Mouse (Mus musculus) yolk sac, embryonic 10.5 days (tissue): Measurements from ENCODE around the gene Timm23.
A peak's percentile ranks its signal among the peaks of the same experiment; 100 is the strongest.
"Not testable (repeated sequence)": the region's sequence is repeated elsewhere in the genome, so short reads cannot be mapped to it uniquely, and the experiment has no call there.

Experiments
- DNase-seq: peaks from one replicate; pipeline ENCODE4 v3.0.0-alpha.2; 2017; ENCODE audit warnings: low spot score

Gene Timm23

DNA sequence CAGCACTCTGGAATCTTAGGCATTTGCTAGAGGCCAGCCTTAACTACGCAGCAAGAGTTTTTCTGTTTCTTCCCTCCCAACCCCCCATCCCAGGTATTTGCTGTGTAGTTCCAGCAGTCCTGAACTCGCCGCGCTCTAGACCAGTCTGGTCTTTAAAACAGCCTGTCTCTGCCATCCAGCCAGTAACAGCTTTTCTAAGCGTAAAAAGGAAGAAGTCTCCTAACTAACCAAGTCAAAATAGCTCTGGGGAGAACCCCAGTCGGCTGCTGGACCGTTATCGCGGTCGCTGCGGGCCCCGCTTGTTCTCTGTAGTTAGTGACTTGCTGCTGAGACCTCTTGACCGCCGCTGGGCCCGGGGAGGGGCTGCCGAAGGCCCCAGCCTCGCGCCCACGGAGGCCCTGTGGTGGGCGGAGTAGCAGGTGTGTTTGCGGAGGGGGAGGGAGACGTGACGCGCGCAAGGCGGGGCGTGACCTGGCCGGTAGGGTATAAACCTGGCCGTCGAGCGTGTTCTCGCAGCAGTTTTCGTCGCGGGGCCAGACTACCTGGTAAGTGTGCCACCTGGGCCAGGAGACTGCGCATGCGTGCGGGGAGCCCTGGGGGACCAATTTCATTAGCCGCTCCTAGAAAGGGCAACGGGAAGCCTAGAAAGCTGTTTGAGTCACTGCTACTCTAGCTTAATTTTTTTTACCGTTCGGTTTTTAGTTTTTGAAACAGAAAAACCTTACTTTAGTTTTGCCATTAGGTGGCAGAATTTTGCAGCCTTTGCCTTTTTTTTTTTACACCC, 36.2 kb downstream of the Timm23 start:
- peak; percentile 94 for DNase-seq

DNA sequence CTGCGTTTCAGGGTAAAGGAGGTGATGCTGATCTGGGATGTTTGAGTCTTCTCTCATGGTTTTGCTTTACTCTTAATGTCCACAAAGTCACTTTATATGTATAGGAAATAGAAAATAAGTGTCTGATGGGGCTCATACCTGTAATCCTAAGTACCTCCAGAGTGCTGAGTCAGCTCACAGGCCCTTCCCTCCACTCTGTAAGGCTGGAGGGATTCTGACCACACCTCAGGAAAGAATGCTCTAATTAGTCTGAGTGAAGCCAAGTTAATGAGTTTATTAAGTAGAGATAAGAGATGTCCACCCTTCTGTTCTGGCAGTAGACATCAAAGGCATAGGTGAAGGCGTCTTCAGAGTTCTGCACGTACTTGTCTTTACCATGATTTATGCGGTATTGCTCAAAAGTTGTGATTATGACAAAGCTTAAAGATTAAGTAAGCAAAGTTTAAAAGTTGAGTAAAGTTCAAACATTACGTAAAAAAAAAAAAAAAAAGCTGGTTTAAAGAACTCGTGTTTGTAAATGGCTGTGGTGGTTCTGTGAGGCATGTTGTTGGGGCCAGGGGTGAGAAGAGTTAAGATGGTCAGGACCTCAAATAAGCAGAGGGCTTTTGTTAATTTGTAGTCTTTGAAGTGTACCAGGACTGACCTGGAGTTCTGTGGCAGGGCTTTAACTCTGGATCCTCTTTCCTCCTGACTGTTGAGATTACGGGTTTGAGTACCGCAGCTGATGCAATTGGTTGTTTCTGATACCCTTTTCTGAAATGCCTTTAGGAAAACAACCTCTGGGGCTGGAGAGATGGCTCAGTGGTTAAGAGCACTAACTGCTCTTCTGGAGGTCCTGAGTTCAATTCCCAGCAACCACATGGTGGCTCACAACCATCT, 37.3 kb downstream of the Timm23 start:
- no peak for DNase-seq

DNA sequence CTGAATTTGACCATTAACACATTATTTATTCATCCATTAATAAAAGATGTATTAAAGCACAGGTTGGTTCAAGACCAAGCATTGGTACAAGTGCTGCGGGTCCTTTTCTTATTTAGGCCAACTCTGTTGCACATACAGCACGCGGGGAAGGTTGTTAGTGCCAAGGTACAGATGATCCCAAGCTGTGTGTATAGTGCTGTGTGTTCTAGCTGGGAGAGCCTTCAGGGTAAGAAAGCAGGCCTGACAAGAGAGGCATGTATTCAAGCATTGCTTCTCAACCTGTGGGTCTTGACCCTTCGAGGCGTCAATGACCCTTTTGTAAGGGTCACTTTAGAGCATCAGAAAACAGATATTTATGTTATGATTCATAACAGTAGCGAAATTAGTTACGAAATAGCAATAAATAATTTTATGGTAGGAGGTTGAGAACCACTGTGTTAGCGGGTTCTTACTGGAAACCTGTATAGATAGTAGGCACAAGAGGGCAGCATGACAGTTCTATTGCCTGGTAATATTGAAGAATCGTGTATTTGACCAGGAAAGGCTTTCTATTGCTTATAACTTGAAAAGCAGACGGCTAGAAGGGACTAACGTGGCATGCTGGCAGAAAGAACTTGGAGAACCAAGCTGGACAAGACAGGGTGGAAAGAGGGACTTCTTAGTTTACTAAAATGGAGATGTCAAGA, 38.4 kb downstream of the Timm23 start:
- DNase-seq, result no peak

DNA sequence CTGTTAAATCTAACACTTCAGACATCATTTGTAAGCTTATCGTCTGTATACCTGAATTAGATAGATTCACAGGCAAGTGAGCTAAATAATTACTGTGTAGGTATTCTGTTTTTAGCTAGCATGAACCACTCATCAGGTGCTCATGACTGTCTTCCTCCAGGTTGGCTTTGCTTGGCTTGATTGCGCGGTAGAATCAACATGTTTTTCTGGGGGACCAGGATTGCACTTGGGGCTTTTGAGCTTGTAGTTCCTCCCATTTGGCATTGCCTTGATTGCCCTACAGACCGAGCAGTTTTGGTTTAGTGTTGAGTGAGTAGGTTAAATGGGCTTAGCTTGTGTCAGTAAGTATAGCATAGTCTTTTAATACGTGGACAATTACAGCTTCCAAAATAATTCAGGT, 39.5 kb downstream of the Timm23 start:
- DNase-seq, result no peak

DNA sequence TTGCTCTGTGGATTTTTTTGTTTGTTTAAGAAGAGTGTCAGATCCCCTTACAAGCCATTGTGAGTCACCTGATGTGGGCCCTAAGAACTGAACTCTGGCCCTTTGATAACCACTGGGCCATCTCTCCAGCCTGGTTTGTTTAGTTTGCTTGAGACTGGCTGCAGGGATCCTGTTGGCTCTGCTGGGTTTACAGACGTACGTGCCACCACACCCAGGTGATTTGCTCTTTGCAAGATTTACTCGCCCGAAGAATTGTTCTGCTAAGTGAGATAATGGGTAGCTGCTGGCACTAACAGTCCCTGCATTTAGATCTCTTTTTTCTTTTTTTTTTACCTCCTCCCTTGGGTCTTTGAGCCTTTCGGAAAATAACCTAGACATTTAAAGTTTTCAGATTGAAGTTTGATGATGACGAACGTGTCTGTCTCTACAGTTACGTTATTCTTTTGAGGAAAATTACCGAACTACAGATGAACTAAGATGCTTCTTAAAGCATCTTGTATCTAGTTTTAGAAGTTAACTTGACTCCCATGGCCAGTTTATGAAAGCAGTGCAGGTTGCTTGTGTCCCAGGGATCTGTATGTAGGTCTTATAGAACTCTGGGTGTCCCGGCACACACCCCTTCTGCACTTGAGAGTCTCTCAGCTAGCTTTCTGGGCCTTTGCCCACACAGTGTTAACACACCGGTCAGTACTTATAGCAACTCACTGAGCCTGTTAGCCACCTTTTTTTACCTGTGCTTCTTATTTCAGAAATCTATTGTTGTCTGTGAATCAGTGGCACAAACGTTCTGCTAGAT, 40.4 kb downstream of the Timm23 start:
- peak; percentile 83 for DNase-seq

DNA sequence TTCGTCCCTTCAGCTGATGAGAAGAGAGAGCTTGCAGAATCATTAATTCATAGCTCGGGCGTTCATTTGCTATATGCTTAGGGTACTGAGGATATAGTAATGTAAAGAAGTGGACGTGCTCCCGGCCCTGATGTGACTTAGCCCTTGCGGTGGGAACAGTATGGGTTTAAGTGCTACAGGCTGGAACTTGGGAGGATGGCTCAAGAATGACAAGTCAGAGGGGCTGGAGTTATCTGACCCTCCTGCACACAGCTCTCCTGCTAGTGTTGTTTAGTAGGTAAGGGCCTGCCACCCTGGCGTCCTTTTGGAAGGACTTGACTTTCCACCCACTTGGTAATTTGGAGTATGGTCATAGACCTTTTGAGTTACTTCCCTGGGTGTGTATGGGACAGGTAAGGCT, 41.1 kb downstream of the Timm23 start:
- peak; percentile 48 for DNase-seq

DNA sequence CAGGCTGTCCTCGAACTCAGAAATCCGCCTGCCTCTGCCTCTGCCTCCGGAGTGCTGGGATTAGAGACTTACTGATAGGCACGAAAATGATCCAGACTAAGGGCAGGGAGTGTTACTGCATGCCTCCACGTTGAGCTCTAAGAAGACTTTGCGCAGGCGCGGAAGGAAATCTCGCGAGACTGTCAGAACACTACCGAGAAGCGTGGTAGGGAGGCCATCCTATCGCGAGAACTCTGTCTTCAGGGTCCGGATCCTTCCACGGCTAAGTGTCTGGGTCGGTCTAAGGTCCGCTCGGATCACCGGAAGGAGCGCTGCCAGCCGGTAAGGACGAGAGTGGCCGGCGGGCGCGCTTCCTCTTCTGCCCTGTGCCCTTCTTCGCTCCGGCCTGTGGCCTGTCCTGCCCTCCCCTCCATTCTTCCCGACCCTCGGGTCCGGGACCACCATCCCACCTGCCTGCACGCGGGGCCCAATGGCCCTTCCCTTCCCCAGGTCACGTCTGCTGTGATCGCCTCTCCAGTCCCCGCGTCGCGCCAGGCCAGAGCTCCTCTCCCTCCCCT, 41.9 kb downstream of the Timm23 start, which contains the start of gene Ncoa4:
Gene Ncoa4 (plus strand): TSS at position 176 of the 557 bp plus-strand sequence.
- DNase-seq, result peak; percentile 98

DNA sequence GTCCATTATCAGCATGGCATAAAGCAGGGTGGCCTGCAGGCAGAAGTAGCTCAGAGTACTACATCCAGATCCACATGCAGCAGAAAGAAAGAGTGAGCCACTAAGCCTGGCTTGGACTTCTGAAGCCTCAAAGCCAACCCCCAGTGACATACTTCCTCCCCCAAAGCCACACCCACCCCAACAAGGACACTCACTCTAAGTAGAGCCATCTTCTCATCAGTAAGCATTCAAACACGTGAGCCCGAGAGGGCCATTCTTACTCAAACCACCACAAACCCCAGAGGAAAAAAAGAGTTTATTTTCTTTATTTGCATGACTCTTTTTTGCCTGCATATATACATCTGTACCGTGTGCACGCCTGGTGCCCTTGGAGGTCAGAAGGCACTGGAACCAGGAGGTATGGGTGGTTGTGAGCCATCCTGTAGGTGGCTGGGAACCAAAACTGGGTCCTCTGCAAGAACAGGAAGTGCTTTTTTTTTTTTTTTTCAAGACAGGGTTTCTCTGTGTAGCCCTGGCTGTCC, 42.5 kb downstream of the Timm23 start:
- peak; percentile 58 for DNase-seq

DNA sequence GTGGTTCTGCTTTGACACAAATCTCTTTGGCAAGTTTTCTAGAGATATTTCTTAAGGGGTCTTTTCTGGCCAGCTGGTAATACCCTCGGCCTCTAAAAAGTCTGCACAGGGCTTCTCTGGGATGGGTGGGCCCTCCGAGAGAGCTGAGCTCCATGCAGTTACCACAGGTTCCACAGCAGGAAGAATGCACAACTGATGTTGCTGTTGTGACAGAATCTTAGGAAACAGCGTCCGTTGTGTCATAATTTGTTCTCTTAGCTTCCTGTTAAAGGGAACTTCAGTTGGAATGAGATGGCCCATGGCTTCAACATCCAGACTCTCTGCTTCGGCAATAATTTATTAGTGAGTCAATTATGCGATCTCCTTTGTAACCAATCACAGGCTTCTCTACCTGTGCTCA, 46.9 kb downstream of the Timm23 start:
- no peak for DNase-seq

DNA sequence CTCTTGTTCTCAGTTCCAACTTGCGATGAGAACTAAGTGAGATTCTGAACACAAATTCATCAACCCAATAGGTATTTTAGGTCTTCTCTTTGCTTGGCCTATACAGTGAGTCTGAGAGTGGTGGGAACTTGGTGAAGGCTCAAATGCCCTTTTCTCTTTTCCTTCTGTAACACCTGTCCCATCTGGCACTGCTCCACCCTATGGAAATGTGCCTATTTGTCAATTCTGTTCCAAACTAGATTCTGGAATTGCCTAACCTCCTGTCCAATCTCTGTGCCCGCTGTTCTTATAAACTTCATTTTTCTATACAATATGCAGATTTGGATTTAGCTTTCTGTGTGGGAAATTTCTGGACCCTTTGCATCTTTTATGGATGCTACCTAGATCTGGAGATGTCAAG, 48.5 kb downstream of the Timm23 start:
- no peak for DNase-seq

DNA sequence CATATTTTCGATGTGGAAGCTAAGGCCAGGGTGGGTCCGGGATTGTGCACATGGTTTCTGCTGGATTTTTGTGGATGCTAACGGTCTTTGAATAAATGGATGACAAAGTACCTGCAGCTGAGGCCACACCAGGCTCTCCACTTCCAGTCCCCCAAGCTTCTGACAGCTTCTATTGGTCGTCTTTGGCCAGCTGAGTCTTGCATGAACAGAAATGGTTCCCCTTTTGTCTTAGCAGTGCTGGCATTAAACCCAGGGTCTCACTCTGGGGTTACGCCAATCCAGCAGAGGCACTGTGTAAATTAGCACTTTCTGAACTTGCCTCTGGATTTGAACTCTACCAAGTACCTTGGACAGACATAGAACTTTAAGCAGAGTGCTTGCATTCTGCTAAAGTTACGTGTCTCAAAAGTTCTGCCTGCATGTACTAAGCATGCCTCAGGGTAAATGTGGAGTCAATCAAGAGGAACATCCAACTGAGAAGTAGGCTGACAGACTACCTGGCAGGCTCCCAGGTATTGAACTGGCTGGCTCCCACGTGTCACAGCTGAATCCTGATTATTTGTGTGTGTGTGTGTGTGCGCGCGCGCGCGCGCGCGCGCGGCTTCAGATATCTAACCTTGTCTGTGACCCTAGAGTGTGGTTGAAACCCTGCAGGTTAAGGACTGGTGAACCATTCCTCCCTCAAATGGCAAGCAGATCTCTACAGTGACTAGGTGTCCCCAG, 49.3 kb downstream of the Timm23 start:
- no peak for DNase-seq

DNA sequence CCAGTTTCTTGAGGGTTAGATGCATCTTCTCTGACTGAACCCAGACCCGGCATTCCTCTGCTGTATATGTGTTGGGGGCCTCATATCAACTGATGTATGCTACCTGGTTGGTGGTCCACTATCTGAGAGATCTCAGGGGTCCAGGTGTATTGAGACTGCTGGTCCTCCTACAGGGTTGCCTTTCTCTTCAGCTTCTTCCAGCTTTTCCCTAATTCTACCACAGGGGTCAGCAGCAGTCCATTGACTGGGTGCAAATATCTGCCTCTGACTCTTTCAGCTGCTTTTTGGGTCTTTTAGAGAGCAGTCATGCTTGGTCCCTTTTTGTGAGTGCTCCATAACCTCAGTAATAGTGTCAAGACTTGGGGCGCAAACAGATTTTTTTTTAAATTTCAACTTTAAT, 50.8 kb downstream of the Timm23 start:
- no peak for DNase-seq

DNA sequence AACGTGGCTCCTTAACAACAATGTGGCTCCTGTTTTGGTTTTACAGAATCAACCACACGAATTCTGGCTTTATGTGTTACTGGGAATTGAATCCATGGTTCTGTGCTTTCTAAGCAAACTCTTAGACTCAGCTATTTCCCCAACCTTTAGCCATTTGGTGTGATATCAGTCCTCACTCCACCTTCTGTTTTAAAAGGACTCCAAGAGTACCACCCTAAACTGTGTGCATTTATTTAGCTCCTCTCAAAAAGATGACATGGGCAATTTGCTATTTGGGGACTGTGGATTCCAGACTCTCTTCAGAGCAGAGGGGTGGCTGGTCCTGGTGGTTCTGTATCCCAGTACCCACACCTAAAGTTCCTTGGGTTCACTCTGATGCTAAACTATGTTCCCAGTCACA, 55.1 kb downstream of the Timm23 start:
- no peak for DNase-seq

DNA sequence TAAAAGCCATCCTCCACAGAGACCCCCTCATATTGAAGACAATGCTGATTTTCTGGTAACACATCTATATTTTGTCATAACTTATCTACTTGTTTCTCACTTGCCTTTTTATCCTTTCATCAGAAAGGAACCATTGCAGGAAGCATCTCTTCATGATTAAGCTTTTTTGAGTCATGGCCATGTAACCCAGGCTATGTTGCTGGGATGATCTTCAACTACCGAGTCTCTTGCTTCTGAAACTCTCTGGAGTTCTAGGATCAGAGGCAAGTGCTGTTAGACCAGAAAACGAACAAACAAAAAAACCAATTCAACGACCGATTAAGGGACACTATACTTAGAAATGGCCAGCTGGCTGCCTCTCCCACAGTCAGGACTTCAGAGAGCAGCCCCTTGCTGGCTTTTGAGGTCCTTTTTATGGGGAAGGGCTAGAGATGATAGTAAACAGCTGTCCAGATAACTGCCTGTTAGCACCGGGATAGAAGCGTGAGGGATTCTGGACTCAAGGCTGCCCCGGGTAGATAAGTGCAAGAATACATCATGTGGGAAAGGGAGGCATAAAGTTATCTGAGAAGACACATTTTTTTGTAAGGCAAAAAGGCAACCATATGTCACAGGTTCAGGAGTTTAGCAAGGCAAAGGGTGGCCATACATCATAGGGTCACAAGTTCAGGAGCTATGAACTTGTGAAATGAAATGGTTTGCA, 55.7 kb downstream of the Timm23 start:
- peak; percentile 48 for DNase-seq

DNA sequence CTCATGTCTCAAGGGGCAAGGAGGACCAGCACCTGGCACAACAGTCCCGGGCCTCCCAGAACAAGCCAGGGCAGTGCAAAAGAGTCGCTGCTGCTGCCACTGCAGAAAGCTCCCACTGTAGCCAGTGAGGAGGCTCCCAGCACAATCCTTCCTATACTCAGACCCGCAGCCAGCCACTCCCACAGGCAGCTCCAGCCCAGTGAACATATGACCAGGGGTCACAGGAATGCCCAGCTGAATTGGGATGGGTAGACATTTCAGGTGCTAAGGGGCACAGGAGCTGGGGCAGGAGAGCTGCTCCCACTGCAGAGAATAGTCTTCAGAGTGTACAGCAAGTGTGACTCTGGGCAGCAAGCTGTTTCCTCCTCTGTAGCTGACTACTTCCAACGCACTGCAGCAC, 56.3 kb downstream of the Timm23 start:
- DNase-seq, result no peak

DNA sequence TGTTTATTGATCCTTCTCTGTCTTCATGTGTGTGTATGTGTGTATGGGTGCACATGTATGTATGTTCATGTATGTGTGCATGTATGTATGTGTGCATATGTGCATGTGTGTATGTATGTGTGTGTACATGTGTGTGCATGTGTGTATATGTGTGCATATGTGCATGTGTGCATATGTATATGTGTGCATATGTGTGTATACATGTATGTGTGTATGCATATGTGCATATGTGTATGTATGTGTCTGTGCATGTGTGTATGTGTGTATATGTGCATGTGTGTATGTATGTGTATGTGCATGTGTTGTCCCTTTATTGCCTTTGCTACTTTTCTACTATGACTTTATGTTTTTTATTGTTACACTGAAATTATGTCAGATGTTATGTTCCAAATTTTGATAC, 57.0 kb downstream of the Timm23 start:
- no peak for DNase-seq

DNA sequence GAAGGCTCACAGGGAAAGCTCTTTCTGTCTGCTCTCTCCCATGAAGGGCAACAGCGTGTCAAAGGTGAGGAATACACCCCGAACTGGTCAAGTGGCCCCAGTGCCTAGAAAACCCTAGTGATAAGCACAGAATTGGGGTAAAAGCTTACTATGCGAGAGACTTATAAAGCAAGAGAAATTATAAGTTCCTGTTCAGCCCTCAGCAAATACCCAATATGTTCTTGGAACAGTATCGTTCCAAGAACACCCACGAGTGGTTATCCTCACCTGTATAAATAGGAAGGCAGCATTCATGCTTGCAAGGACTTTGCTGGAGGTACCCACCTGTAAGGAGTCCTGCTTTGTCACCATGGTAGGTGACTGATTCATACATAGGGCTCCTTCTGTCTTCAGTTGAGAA, 60.0 kb downstream of the Timm23 start, which contains the start of gene Msmb:
Gene Msmb (plus strand): TSS at position 301 of the 400 bp plus-strand sequence.
- DNase-seq, result no peak

DNA sequence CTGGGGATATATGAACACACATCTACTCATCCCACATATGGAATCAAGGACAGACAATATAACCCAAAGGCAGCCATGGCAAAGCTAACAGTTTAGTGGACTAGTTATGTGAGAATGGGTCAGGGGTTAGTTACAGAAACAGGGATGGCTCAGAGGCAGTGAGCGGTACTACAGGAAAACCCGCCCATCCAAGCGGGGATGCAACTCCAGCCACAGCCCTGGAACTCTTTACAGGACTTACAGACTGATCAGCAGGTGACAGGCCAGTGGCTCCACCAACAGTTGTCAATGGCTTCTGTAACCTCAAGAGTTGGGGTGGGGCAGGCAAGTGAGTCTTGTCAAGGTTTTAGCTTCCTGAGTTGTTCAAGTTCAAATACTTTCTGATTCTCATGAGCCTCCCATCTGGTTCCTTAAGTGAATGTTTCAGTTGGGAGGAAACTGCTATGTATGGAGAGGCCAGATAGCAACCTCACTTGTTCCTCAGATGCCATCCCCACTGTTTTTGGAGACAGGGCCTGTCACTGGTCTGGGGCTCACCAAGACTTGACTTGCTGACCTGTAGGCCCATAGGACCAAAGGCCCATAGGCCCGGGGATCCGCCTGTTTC, 61.2 kb downstream of the Timm23 start:
- DNase-seq, result no peak

DNA sequence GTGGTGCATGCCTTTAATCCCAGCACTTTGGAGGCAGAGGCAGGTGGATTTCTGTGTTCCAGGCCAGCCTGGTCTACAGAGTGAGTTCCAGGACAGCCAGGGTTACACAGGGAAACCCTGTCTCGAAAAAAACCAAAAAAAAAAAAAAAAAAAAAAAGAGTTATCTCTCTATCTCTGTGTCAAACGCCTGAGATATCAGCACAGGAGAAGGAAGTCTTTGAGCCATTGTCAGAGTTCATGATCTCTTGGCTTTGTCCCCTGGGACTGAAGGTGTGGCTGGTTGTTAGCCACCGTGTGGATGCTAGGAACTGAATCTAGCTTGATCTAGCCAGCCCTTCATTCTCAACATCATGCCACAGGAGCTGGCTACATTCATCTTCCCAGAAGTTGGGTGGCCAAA, 65.2 kb downstream of the Timm23 start:
- DNase-seq, result not testable (repeated sequence)
